Mouse (Mus musculus) brain, embryonic 14.5 days (tissue): Measurements from ENCODE around the gene Epb41l2.

Source experiments
- CTCF ChIP-seq: fragments of 200-500 bp; IDR thresholded peaks from 2 replicates; pipeline ENCODE4 v1.5.1; 2012; ENCODE audit warnings: inconsistent platforms, mild to moderate bottlenecking, moderate library complexity, borderline replicate concordance; ENCODE audit not compliant: insufficient read depth, insufficient read length; ENCODE audit errors: extremely low read depth
- POLR2A ChIP-seq: fragments of 200-500 bp; IDR thresholded peaks from 2 replicates; pipeline ENCODE4 v1.6.1; 2012; ENCODE audit warnings: mild to moderate bottlenecking, inconsistent platforms, borderline replicate concordance; ENCODE audit not compliant: poor library complexity, insufficient read depth, insufficient read length, severe bottlenecking; ENCODE audit errors: extremely low read depth

DNA sequence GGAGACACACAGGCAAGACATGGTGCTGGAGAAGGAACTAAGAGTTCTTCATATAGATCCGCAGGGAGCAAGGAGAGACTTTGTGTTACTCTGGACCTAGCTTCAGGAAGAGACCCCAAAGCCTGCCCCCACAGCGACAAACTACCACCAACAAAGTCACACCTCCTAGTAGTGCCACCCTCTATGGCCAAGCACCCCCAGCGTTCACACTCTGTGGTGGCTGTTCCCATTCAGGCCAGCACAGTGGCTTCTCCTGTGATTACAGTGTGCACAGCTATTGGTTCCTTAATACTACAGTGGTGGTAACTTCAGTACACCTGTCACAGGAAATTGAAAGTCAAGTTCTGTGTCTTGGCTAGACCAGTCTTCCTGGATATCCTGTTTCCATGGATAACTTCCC, 80.3 kb downstream of the Epb41l2 start:
- TF ChIP-seq CTCF (no peak), POLR2A (no peak)
